Mouse (Mus musculus) CD4-positive helper T cell, adult 2 months (primary cell): ENCODE data around the gene Fam76a.
"Not testable (repeated sequence)": the region's sequence is repeated elsewhere in the genome, so short reads cannot be mapped to it uniquely, and the experiment has no call there.

Experiments
- DNase-seq: peaks from one replicate; pipeline ENCODE4 v3.0.0-alpha.2; 2012; ENCODE audit warnings: low read depth, missing footprints, low spot score

Fam76a gene

GRCm38 (mm10) chr4:132945261-132946046 is 23.1 kb upstream of the Fam76a start:
- peak; percentile 88 for DNase-seq

- DNase-seq, result no peak
Observed at GRCm38 (mm10) chr4:132944776-132945175, 22.4 kb upstream of the Fam76a start.

- peak; percentile 67 for DNase-seq
Observed at GRCm38 (mm10) chr4:132944106-132944505, 21.7 kb upstream of the Fam76a start.

- no peak for DNase-seq
Observed at GRCm38 (mm10) chr4:132943088-132943487, 20.7 kb upstream of the Fam76a start.

GRCm38 (mm10) chr4:132941012-132941729 is 18.8 kb upstream of the Fam76a start:
- DNase-seq, result no peak

- DNase-seq, result peak; percentile 74
Observed at GRCm38 (mm10) chr4:132939421-132940127, 17.2 kb upstream of the Fam76a start.

- no peak for DNase-seq
Observed at GRCm38 (mm10) chr4:132938181-132938941, 16.0 kb upstream of the Fam76a start.

GRCm38 (mm10) chr4:132934639-132935038 is 12.3 kb upstream of the Fam76a start:
- no peak for DNase-seq

- peak; percentile 44 for DNase-seq
Observed at GRCm38 (mm10) chr4:132932752-132933404, 10.5 kb upstream of the Fam76a start.

- DNase-seq, result peak; percentile 75
Observed at GRCm38 (mm10) chr4:132930784-132931183, 8.4 kb upstream of the Fam76a start.

GRCm38 (mm10) chr4:132926520-132926919 is 4.2 kb upstream of the Fam76a start:
- not testable (repeated sequence) for DNase-seq

GRCm38 (mm10) chr4:132922061-132922530 is 262 bp downstream of the Fam76a start:
- DNase-seq, result no peak

- no peak for DNase-seq
Observed at GRCm38 (mm10) chr4:132921488-132921887, 870 bp downstream of the Fam76a start.

GRCm38 (mm10) chr4:132920171-132920570 is 2.2 kb downstream of the Fam76a start:
- no peak for DNase-seq

GRCm38 (mm10) chr4:132918493-132918892 is 3.9 kb downstream of the Fam76a start:
- not testable (repeated sequence) for DNase-seq

GRCm38 (mm10) chr4:132912156-132912555 is 10.2 kb downstream of the Fam76a start:
- DNase-seq, result no peak

- DNase-seq, result no peak
Observed at GRCm38 (mm10) chr4:132905843-132906360, 16.5 kb downstream of the Fam76a start.

GRCm38 (mm10) chr4:132904765-132905309 is 17.5 kb downstream of the Fam76a start:
- DNase-seq, result no peak

GRCm38 (mm10) chr4:132904071-132904470 is 18.3 kb downstream of the Fam76a start:
- no peak for DNase-seq

- DNase-seq, result peak; percentile 64
Observed at GRCm38 (mm10) chr4:132898197-132898596, 24.2 kb downstream of the Fam76a start.
